Mouse (Mus musculus): ENCODE measurements around the gene Cldn15.

The Cldn15 gene

DNA sequence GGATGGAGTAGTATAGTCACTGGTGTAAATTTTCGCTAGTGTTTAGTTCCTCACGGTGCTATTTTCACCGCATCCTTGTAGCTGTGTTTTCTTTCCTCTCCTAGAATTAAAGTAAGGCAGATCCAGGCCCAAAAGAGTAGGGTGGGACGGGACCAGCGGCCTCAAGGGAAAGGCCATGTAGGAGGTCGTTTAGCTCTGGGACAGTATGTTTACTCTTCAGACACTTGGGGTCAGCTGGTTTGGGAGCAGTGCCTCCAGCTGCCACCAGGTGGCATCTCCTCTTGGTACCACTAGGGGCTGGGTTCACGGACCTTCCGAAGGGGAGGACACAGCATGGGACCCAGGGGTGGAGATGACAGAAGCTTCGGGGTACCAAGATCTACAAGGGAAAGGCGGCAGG is 3.9 kb upstream of the Cldn15 start:
- H3K36me3 ChIP-seq (ENCODE audit: insufficient read depth, low read length), result peaks cover 64% of the 10 kb centered on the region
- no peaks in the 10 kb centered on the region for H3K27me3 ChIP-seq (ENCODE audit: insufficient read depth, low read length)
- H3K4me3 ChIP-seq (replicated peaks; ENCODE audit: low read length), result peak overlapping the region; percentile 85
- H3K4me1 ChIP-seq (replicated peaks; ENCODE audit: low read depth, low read length), result peaks cover 92% of the 10 kb centered on the region
- TF ChIP-seq POU5F1 (IDR thresholded peaks at IDR 0.05; ENCODE audit: borderline replicate concordance, low read length) (no peak), CTCF (conservative IDR thresholded peaks at IDR 0.05; ENCODE audit: low read length) (peak; percentile 92)
- H3K9me3 ChIP-seq (ENCODE audit: low read length), result no peaks in the 10 kb centered on the region

DNA sequence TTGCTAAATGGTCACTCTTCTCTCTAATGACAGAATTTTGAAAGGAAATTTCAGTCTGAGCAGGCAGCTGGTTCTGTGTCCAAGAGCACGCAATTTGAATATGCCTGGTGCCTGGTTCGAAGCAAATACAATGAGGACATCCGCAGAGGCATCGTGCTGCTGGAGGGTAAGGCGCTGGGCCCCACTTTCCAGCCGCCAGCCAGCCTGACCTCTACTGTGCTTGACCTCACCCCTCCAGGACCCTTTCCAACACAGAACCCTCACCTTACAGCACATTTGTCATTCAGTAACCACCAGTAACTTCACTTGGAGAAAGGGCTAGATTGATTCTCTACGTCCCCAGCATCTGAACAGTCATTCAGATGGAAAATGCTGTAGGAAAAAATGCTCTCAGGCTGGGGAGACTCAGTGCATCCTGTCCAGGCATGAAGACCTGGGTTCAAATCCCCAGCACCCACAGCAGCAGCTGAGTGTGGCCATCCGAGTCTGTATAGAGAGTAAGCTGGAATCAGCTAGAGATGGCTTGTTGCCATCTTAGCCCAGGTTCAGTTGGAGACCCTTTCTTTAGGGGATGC is 3.4 kb upstream of the Cldn15 start:
- Histone ChIP-seq H3K4me1 (replicated peaks; ENCODE audit: low read depth, low read length) (peaks cover 93% of the 10 kb centered on the region), H3K36me3 (ENCODE audit: insufficient read depth, low read length) (peaks cover 64% of the 10 kb centered on the region), H3K9me3 (ENCODE audit: low read length) (no peaks in the 10 kb centered on the region), H3K27me3 (ENCODE audit: insufficient read depth, low read length) (no peaks in the 10 kb centered on the region), H3K4me3 (replicated peaks; ENCODE audit: low read length) (peak overlapping the region; percentile 85)
- no peak for TF ChIP-seq NANOG (IDR thresholded peaks at IDR 0.05; ENCODE audit: borderline replicate concordance, low read length)
- TF ChIP-seq POU5F1 (IDR thresholded peaks at IDR 0.05; ENCODE audit: borderline replicate concordance, low read length), result no peak
- no peak for TF ChIP-seq CTCF (conservative IDR thresholded peaks at IDR 0.05; ENCODE audit: low read length)

DNA sequence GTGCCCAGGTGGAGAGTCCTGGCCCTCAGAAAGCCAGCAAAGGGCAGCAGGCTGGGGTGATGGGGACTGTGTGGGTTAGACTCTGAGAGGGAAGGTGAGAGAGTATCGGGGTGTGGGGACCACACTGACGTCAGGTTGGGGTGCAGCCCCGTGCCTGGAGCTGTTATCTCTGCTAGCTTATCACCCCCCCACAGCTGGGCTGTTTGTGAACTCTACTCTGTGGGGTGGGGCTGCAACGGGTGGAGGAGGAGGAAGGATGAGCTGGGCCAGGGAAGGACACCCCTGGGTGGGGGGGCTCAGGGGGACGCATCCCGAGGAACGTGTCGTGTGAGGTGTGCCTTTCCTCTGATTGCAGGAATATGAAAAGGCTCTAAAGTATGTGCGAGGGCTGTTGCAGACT is 1.2 kb upstream of the Cldn15 start:
- Histone ChIP-seq H3K36me3 (ENCODE audit: insufficient read depth, low read length) (peaks cover 60% of the 10 kb centered on the region), H3K9me3 (ENCODE audit: low read length) (no peaks in the 10 kb centered on the region), H3K4me3 (replicated peaks; ENCODE audit: low read length) (0 out of 2 replicates have a peak overlapping the region, but pooled peaks have one; percentile 59), H3K27me3 (ENCODE audit: insufficient read depth, low read length) (no peaks in the 10 kb centered on the region), H3K4me1 (replicated peaks; ENCODE audit: low read depth, low read length) (peaks cover 76% of the 10 kb centered on the region)
- no peak for TF ChIP-seq NANOG (IDR thresholded peaks at IDR 0.05; ENCODE audit: borderline replicate concordance, low read length)
- TF ChIP-seq CTCF (conservative IDR thresholded peaks at IDR 0.05; ENCODE audit: low read length), result no peak
- TF ChIP-seq POU5F1 (IDR thresholded peaks at IDR 0.05; ENCODE audit: borderline replicate concordance, low read length), result no peak

DNA sequence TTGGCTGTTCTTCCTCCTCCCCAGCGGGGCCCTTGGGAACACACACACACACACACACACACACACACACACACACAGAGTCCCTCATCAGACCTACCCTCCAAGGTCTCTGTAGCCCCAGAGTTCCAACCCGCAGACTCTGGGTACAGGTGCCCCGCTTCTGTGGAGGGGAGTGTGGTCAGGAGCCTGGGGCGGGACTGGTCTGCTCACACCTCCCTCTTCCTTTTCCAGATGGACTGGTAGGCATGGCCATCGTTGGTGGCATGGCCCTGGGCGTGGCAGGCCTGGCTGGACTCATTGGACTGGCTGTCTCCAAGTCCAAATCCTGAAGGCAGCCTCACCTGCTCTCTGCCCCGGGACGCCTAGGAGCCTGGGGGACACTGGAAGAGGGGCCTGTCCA is 730 bp upstream of the Cldn15 start:
- Histone ChIP-seq H3K36me3 (ENCODE audit: insufficient read depth, low read length) (peaks cover 57% of the 10 kb centered on the region), H3K4me3 (replicated peaks; ENCODE audit: low read length) (peak overlapping the region; percentile 59), H3K4me1 (replicated peaks; ENCODE audit: low read depth, low read length) (peaks cover 73% of the 10 kb centered on the region), H3K9me3 (ENCODE audit: low read length) (no peaks in the 10 kb centered on the region), H3K27me3 (ENCODE audit: insufficient read depth, low read length) (no peaks in the 10 kb centered on the region)
- no peak for TF ChIP-seq NANOG (IDR thresholded peaks at IDR 0.05; ENCODE audit: borderline replicate concordance, low read length)
- no peak for TF ChIP-seq POU5F1 (IDR thresholded peaks at IDR 0.05; ENCODE audit: borderline replicate concordance, low read length)
- no peak for TF ChIP-seq CTCF (conservative IDR thresholded peaks at IDR 0.05; ENCODE audit: low read length)

DNA sequence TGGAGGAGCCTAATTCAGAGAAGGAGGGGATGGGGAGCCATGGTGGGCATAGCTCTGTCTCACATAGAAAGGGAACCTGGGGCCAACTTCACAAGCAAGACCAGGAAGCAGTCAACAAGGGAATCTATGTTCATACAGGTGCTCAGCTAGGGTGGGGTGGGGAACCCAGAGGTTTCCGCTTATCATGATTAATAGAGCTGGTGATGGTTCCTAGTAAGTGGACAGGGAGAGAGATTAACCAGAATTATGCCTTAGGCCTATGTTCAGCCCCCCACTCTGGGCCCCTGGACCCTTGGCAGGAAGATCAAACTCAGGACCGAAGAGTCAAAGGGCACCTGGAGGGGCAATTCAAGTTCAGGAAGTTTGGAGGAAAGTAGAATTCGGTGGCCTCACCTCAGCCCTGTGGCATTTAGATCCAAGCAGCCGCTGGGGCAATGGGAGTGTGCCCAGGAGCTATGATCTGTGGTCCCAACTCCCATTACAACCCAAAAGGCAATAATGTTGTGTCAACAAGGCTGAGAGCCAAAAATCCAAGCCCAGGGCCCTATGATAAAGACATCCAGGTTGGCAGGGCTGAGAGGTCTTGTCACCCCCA is 542 bp downstream of the Cldn15 start:
- TF ChIP-seq CTCF (conservative IDR thresholded peaks at IDR 0.05; ENCODE audit: low read length) (no peak), POU5F1 (IDR thresholded peaks at IDR 0.05; ENCODE audit: borderline replicate concordance, low read length) (no peak), NANOG (IDR thresholded peaks at IDR 0.05; ENCODE audit: borderline replicate concordance, low read length) (no peak)
- Histone ChIP-seq H3K4me1 (replicated peaks; ENCODE audit: low read depth, low read length) (peaks cover 61% of the 10 kb centered on the region), H3K27me3 (ENCODE audit: insufficient read depth, low read length) (no peaks in the 10 kb centered on the region), H3K36me3 (ENCODE audit: insufficient read depth, low read length) (peaks cover 55% of the 10 kb centered on the region), H3K4me3 (replicated peaks; ENCODE audit: low read length) (no peak overlapping the region), H3K9me3 (ENCODE audit: low read length) (no peaks in the 10 kb centered on the region)

DNA sequence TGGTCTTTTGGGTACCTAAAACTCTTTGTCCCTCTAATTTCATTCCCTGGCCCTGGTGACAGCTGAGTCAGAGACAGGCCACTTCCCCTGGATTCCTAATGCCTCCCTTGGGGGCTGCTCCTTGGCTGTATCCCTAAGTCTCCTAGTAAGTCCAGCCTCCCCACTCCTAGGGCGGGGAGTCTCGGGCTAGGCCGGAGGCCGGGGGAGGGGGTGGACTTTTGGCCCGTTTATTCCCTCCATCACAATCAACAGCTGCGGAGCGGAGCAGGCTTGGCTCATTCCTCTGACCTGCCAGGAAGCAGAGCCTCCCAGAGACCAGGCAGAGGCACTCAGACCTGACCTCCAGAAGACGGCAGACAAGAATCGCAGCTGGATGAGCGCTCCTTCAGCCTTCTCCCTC is 1.2 kb downstream of the Cldn15 start:
- Histone ChIP-seq H3K9me3 (ENCODE audit: low read length) (no peaks in the 10 kb centered on the region), H3K27me3 (ENCODE audit: insufficient read depth, low read length) (no peaks in the 10 kb centered on the region), H3K36me3 (ENCODE audit: insufficient read depth, low read length) (peaks cover 55% of the 10 kb centered on the region), H3K4me3 (replicated peaks; ENCODE audit: low read length) (no peak overlapping the region), H3K4me1 (replicated peaks; ENCODE audit: low read depth, low read length) (peaks cover 58% of the 10 kb centered on the region)
- no peak for TF ChIP-seq NANOG (IDR thresholded peaks at IDR 0.05; ENCODE audit: borderline replicate concordance, low read length)
- TF ChIP-seq CTCF (conservative IDR thresholded peaks at IDR 0.05; ENCODE audit: low read length), result no peak
- no peak for TF ChIP-seq POU5F1 (IDR thresholded peaks at IDR 0.05; ENCODE audit: borderline replicate concordance, low read length)

DNA sequence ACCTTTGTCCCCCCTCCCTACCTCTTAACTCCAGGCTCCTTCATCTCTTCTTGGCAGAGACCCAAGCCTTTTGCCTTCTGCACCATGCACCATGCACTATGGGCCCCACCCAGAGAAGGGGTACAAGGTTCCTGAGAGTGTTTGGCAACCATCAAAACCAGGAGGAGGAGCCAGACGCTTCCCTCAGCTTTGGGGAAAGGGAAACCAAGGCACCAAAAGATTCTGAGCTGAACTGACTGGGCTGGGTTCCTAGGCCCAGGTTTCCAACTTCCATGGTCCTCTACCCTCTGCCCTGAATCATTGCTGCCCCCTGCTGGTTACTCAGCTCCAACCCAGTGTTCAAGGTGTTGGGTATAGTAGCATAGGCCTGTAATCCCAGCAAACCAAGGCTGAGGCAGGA is 4.3 kb downstream of the Cldn15 start:
- H3K4me1 ChIP-seq (replicated peaks; ENCODE audit: low read depth, low read length), result peaks cover 27% of the 10 kb centered on the region
- TF ChIP-seq POU5F1 (IDR thresholded peaks at IDR 0.05; ENCODE audit: borderline replicate concordance, low read length), result no peak
- TF ChIP-seq CTCF (conservative IDR thresholded peaks at IDR 0.05; ENCODE audit: low read length), result peak; percentile 66
- no peaks in the 10 kb centered on the region for H3K9me3 ChIP-seq (ENCODE audit: low read length)
- H3K36me3 ChIP-seq (ENCODE audit: insufficient read depth, low read length), result peaks cover 25% of the 10 kb centered on the region
- H3K27me3 ChIP-seq (ENCODE audit: insufficient read depth, low read length), result no peaks in the 10 kb centered on the region
- no peak overlapping the region for H3K4me3 ChIP-seq (replicated peaks; ENCODE audit: low read length)

DNA sequence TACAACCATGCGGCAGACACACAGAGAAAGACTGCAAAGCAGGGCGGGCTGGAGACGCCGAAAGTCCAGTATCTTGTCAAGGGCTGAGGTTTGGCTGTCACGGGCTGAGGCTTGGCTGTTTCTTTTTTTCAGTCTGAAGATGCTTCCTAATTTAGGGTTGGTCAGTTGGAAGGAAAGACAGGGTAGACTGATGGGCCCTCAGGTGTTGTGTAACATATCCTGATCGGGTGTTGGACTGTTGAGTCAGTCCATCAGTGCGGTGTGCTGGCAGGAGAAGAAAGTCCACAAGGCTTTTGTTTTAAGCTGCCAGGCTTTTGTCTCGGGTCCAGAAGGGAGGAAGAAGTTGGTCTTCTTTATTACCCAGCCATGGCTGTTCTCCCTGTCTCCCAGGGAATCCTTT is 7.3 kb downstream of the Cldn15 start:
- H3K4me3 ChIP-seq (replicated peaks; ENCODE audit: low read length), result no peak overlapping the region
- no peak for TF ChIP-seq CTCF (conservative IDR thresholded peaks at IDR 0.05; ENCODE audit: low read length)
- no peak for TF ChIP-seq NANOG (IDR thresholded peaks at IDR 0.05; ENCODE audit: borderline replicate concordance, low read length)
- TF ChIP-seq POU5F1 (IDR thresholded peaks at IDR 0.05; ENCODE audit: borderline replicate concordance, low read length), result no peak
- H3K36me3 ChIP-seq (ENCODE audit: insufficient read depth, low read length), result peaks cover 7% of the 10 kb centered on the region; the same call in 1 of the 2 replicates
- no peaks in the 10 kb centered on the region; the same call in 1 of the 2 replicates for H3K4me1 ChIP-seq (replicated peaks; ENCODE audit: low read depth, low read length)
- H3K27me3 ChIP-seq (ENCODE audit: insufficient read depth, low read length), result no peaks in the 10 kb centered on the region
- peaks cover 1% of the 10 kb centered on the region for H3K9me3 ChIP-seq (ENCODE audit: low read length)

DNA sequence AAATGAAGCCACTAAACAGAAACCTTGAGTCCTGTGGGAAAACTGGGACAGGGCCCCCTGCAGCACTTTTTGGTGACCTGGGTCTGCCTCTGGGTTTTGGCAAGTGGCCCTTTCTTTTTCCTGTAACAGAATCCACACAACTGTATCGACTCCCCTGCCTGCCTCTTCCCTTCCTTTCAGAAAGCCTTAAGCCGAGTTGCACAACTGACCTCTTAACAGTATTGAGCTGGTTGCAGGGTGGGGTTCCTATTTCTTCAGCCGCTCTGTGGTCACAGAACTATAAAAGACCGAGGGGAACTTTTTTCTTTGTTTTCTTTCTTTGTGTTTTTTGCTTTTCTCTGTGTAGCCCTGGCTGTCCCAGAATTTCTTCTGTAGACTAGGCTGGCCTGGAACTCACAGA is 11.4 kb downstream of the Cldn15 start:
- H3K4me1 ChIP-seq (replicated peaks; ENCODE audit: low read depth, low read length), result peaks cover 8% of the 10 kb centered on the region
- TF ChIP-seq NANOG (IDR thresholded peaks at IDR 0.05; ENCODE audit: borderline replicate concordance, low read length), result no peak
- no peak for TF ChIP-seq POU5F1 (IDR thresholded peaks at IDR 0.05; ENCODE audit: borderline replicate concordance, low read length)
- TF ChIP-seq CTCF (conservative IDR thresholded peaks at IDR 0.05; ENCODE audit: low read length), result no peak
- H3K4me3 ChIP-seq (replicated peaks; ENCODE audit: low read length), result no peak overlapping the region
- peaks cover 9% of the 10 kb centered on the region for H3K9me3 ChIP-seq (ENCODE audit: low read length)
- peaks cover 20% of the 10 kb centered on the region for H3K36me3 ChIP-seq (ENCODE audit: insufficient read depth, low read length)
- H3K27me3 ChIP-seq (ENCODE audit: insufficient read depth, low read length), result no peaks in the 10 kb centered on the region
